Mouse (Mus musculus): Measurements from ENCODE around the gene Hook1. TPM values are rescaled to one million over a fixed set of nuclear protein-coding genes. Genes with fewer than 3 reads are reported as not detected.
A peak's percentile ranks its signal among the peaks of the same experiment; 100 is the strongest.

Hook1 gene
- polyA plus RNA-seq (2014; fragmentation: Nextera tagmentation; extraction: Ambion mirVana): 27.1 and 29.2 TPM in 2 replicates

DNA sequence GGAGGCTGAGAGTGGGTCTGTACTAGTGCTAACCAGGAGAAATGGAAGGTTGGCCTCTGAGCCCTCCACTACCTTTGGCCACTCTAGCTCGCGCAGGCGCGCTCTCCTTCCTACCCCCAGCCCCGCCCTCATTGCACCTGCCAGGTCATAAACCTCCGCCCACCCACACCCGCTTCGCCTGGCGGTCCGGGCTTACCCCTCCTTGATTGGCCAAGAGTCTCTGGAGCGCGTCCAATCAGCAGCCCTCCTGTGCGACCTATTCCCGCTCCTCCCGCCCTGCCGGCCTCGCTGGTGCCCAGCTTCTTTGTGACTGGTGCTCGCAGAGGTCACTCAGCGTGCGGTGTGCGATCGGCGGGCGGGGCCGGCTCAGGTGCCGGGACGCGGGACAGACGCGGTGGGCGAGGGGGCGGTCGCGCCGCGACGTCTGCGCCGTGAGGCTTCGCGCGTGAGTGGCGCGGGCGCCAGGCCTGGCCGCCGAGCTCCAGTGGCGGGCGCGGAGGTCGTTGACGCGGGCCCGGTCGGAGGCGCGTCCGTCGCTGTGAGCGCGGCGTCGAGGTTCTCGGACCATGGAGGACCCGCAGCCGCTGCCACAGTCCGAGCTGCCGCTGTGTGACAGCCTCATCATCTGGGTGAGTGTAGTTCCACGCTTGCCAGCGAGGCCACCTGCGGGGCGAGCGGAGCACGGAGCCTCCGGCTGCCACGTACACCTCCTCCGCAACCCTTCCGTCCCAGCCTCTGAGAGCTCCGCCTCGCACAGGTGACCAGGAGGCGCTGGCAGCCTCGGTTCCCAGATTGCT lies at the start of gene Hook1:
TSS of gene Hook1 (plus strand) at position 313 of the 797 bp plus-strand sequence.
- peak within 1 kb of the TSS; percentile 57 for H3K4me3 ChIP-seq (ENCODE audit: low read depth, low read length)
- peak; percentile 100 for ATAC-seq (ENCODE audit: insufficient number of reproducible peaks, insufficient read depth, low FRiP score, low read depth)
- peak within 1 kb of the TSS; percentile 22 for H3K9ac ChIP-seq (replicated peaks; ENCODE audit: low read depth, low read length)
- H3K36me3 ChIP-seq (ENCODE audit: control insufficient read depth, insufficient read depth, low read length): no peaks in the 10 kb centered on the region
- no peaks in the 10 kb centered on the region for H3K27me3 ChIP-seq (ENCODE audit: control insufficient read depth, insufficient read depth, low read length)
- no peaks in the 10 kb centered on the region for H3K4me1 ChIP-seq (ENCODE audit: control insufficient read depth, insufficient read depth, low read length)
- peak within 1 kb of the TSS; percentile 77 for H3K4me2 ChIP-seq (replicated peaks; ENCODE audit: low read depth, low read length)
- H3K27ac ChIP-seq (ENCODE audit: low read length): peak within 1 kb of the TSS; percentile 44; the same call in 1 of the 2 replicates
- under 1% methylated on average over 82 of the region's 82 CpGs for WGBS
- H3K9me3 ChIP-seq (ENCODE audit: control insufficient read depth, low read depth, low read length): no peaks in the 10 kb centered on the region

GRCm38 (mm10) chr4:95917703-95918102 lies 49.3 kb upstream of the Hook1 start:
- Histone ChIP-seq H3K4me1 (ENCODE audit: control insufficient read depth, insufficient read depth, low read length) (0 out of 2 replicates have a peak, but pooled peaks cover 4% of the 10 kb centered on the region), H3K9ac (replicated peaks; ENCODE audit: low read depth, low read length) (no peak overlapping the region), H3K9me3 (ENCODE audit: control insufficient read depth, low read depth, low read length) (no peaks in the 10 kb centered on the region), H3K36me3 (ENCODE audit: control insufficient read depth, insufficient read depth, low read length) (no peaks in the 10 kb centered on the region), H3K27me3 (ENCODE audit: control insufficient read depth, insufficient read depth, low read length) (no peaks in the 10 kb centered on the region), H3K4me3 (ENCODE audit: low read depth, low read length) (no peak overlapping the region), H3K4me2 (replicated peaks; ENCODE audit: low read depth, low read length) (no peak overlapping the region), H3K27ac (ENCODE audit: low read length) (no peak overlapping the region)
- no peak for ATAC-seq (ENCODE audit: insufficient number of reproducible peaks, insufficient read depth, low FRiP score, low read depth)
- WGBS: 61% methylated on average over 6 of the region's 6 CpGs

GRCm38 (mm10) chr4:95920448-95920847 lies 46.6 kb upstream of the Hook1 start:
- Histone ChIP-seq H3K4me1 (ENCODE audit: control insufficient read depth, insufficient read depth, low read length) (0 out of 2 replicates have a peak, but pooled peaks cover 4% of the 10 kb centered on the region), H3K27ac (ENCODE audit: low read length) (no peak overlapping the region), H3K4me3 (ENCODE audit: low read depth, low read length) (no peak overlapping the region), H3K9me3 (ENCODE audit: control insufficient read depth, low read depth, low read length) (no peaks in the 10 kb centered on the region), H3K9ac (replicated peaks; ENCODE audit: low read depth, low read length) (no peak overlapping the region), H3K36me3 (ENCODE audit: control insufficient read depth, insufficient read depth, low read length) (no peaks in the 10 kb centered on the region), H3K27me3 (ENCODE audit: control insufficient read depth, insufficient read depth, low read length) (no peaks in the 10 kb centered on the region), H3K4me2 (replicated peaks; ENCODE audit: low read depth, low read length) (no peak overlapping the region)
- ATAC-seq (ENCODE audit: insufficient number of reproducible peaks, insufficient read depth, low FRiP score, low read depth): no peak
- WGBS: 67% methylated on average over 4 of the region's 4 CpGs

- H3K27ac ChIP-seq (ENCODE audit: low read length): no peak overlapping the region
- ATAC-seq (ENCODE audit: insufficient number of reproducible peaks, insufficient read depth, low FRiP score, low read depth): peak; percentile 49; the same call in 1 of the 2 replicates
- H3K4me2 ChIP-seq (replicated peaks; ENCODE audit: low read depth, low read length): no peak overlapping the region
- WGBS: 8% methylated on average over 7 of the region's 7 CpGs
- no peaks in the 10 kb centered on the region for H3K9me3 ChIP-seq (ENCODE audit: control insufficient read depth, low read depth, low read length)
- no peaks in the 10 kb centered on the region for H3K27me3 ChIP-seq (ENCODE audit: control insufficient read depth, insufficient read depth, low read length)
- no peaks in the 10 kb centered on the region for H3K4me1 ChIP-seq (ENCODE audit: control insufficient read depth, insufficient read depth, low read length)
- H3K36me3 ChIP-seq (ENCODE audit: control insufficient read depth, insufficient read depth, low read length): no peaks in the 10 kb centered on the region
- no peak overlapping the region for H3K4me3 ChIP-seq (ENCODE audit: low read depth, low read length)
- H3K9ac ChIP-seq (replicated peaks; ENCODE audit: low read depth, low read length): no peak overlapping the region
These were observed 42.5 kb upstream of the Hook1 start for GRCm38 (mm10) chr4:95924210-95925184.

GRCm38 (mm10) chr4:95928846-95929245 lies 38.2 kb upstream of the Hook1 start:
- no peak overlapping the region for H3K4me2 ChIP-seq (replicated peaks; ENCODE audit: low read depth, low read length)
- 97% methylated on average over 1 of the region's 1 CpGs for WGBS
- no peaks in the 10 kb centered on the region for H3K9me3 ChIP-seq (ENCODE audit: control insufficient read depth, low read depth, low read length)
- H3K27ac ChIP-seq (ENCODE audit: low read length): no peak overlapping the region
- H3K36me3 ChIP-seq (ENCODE audit: control insufficient read depth, insufficient read depth, low read length): no peaks in the 10 kb centered on the region
- H3K9ac ChIP-seq (replicated peaks; ENCODE audit: low read depth, low read length): no peak overlapping the region
- no peaks in the 10 kb centered on the region for H3K27me3 ChIP-seq (ENCODE audit: control insufficient read depth, insufficient read depth, low read length)
- ATAC-seq (ENCODE audit: insufficient number of reproducible peaks, insufficient read depth, low FRiP score, low read depth): no peak
- H3K4me1 ChIP-seq (ENCODE audit: control insufficient read depth, insufficient read depth, low read length): no peaks in the 10 kb centered on the region
- no peak overlapping the region for H3K4me3 ChIP-seq (ENCODE audit: low read depth, low read length)

DNA sequence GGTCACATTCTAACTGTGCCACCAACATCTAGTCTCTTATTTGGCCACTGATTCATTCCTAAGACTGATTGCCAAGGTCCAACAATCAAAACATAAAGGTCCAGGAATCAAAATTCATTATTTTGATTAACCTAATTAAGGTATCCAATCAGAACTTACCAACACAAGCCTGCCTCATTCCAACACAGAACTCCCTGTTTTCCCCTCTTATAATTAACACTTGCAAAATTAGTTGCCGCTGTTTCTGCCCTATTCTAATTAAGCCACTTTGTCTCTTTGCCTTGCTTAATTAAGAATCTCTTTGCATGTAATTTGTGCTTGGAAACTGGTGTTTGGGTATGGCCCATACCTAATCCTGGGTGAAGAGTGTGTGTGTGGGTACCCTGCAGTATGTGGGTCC lies 37.1 kb upstream of the Hook1 start:
- Histone ChIP-seq H3K27ac (ENCODE audit: low read length) (no peak overlapping the region), H3K9me3 (ENCODE audit: control insufficient read depth, low read depth, low read length) (no peaks in the 10 kb centered on the region), H3K4me2 (replicated peaks; ENCODE audit: low read depth, low read length) (no peak overlapping the region), H3K36me3 (ENCODE audit: control insufficient read depth, insufficient read depth, low read length) (no peaks in the 10 kb centered on the region), H3K9ac (replicated peaks; ENCODE audit: low read depth, low read length) (no peak overlapping the region), H3K4me1 (ENCODE audit: control insufficient read depth, insufficient read depth, low read length) (no peaks in the 10 kb centered on the region), H3K27me3 (ENCODE audit: control insufficient read depth, insufficient read depth, low read length) (no peaks in the 10 kb centered on the region), H3K4me3 (ENCODE audit: low read depth, low read length) (no peak overlapping the region)
- no peak for ATAC-seq (ENCODE audit: insufficient number of reproducible peaks, insufficient read depth, low FRiP score, low read depth)
- WGBS: 81% methylated on average over 1 of the region's 1 CpGs

GRCm38 (mm10) chr4:95931331-95931730 lies 35.7 kb upstream of the Hook1 start:
- Histone ChIP-seq H3K9ac (replicated peaks; ENCODE audit: low read depth, low read length) (no peak overlapping the region), H3K36me3 (ENCODE audit: control insufficient read depth, insufficient read depth, low read length) (no peaks in the 10 kb centered on the region), H3K9me3 (ENCODE audit: control insufficient read depth, low read depth, low read length) (no peaks in the 10 kb centered on the region), H3K27me3 (ENCODE audit: control insufficient read depth, insufficient read depth, low read length) (no peaks in the 10 kb centered on the region), H3K4me2 (replicated peaks; ENCODE audit: low read depth, low read length) (no peak overlapping the region), H3K4me3 (ENCODE audit: low read depth, low read length) (no peak overlapping the region), H3K27ac (ENCODE audit: low read length) (no peak overlapping the region), H3K4me1 (ENCODE audit: control insufficient read depth, insufficient read depth, low read length) (no peaks in the 10 kb centered on the region)
- WGBS: 59% methylated on average over 2 of the region's 2 CpGs
- ATAC-seq (ENCODE audit: insufficient number of reproducible peaks, insufficient read depth, low FRiP score, low read depth): peak; percentile 56; the same call in 1 of the 2 replicates

- Histone ChIP-seq H3K4me2 (replicated peaks; ENCODE audit: low read depth, low read length) (no peak overlapping the region), H3K27ac (ENCODE audit: low read length) (no peak overlapping the region), H3K4me1 (ENCODE audit: control insufficient read depth, insufficient read depth, low read length) (no peaks in the 10 kb centered on the region), H3K4me3 (ENCODE audit: low read depth, low read length) (no peak overlapping the region), H3K36me3 (ENCODE audit: control insufficient read depth, insufficient read depth, low read length) (no peaks in the 10 kb centered on the region), H3K9ac (replicated peaks; ENCODE audit: low read depth, low read length) (no peak overlapping the region), H3K9me3 (ENCODE audit: control insufficient read depth, low read depth, low read length) (no peaks in the 10 kb centered on the region), H3K27me3 (ENCODE audit: control insufficient read depth, insufficient read depth, low read length) (no peaks in the 10 kb centered on the region)
- 85% methylated on average over 9 of the region's 9 CpGs for WGBS
- ATAC-seq (ENCODE audit: insufficient number of reproducible peaks, insufficient read depth, low FRiP score, low read depth): no peak
These were observed 33.2 kb upstream of the Hook1 start for GRCm38 (mm10) chr4:95933801-95934356.

Data from stomach, embryonic 14.5 days (tissue).